Mouse (Mus musculus): ENCODE results near the gene Zfp184. TPM values are rescaled to one million over a fixed set of nuclear protein-coding genes. Genes with fewer than 3 reads are reported as not detected.

Zfp184 gene
- polyA plus RNA-seq, 1 experiment from 2014 or later: 1.6 TPM

- 0 out of 2 replicates have a peak overlapping the region, but pooled peaks have one; percentile 6 for H3K27ac ChIP-seq (replicated peaks)
- no peak overlapping the region for H3K9ac ChIP-seq (ENCODE audit: low read length)
- ATAC-seq (ENCODE audit: low FRiP score, low TSS enrichment): peak; percentile 53; the same call in 1 of the 2 replicates
Measured at GRCm38 (mm10) chr13:21936968-21937367, 7.9 kb upstream of the Zfp184 start.

GRCm38 (mm10) chr13:21940213-21940612 lies 4.7 kb upstream of the Zfp184 start:
- H3K36me3 ChIP-seq (ENCODE audit: control insufficient read depth, insufficient read depth, low read length): no peaks in the 10 kb centered on the region
- ATAC-seq (ENCODE audit: low FRiP score, low TSS enrichment) (peak; percentile 89), DNase-seq (ENCODE audit: low spot score) (peak; percentile 90)
- no peak for TF ChIP-seq CTCF (IDR thresholded peaks at IDR 0.05; ENCODE audit: low read depth)
- peak overlapping the region; percentile 45; the same call in 1 of the 2 replicates for H3K9ac ChIP-seq (ENCODE audit: low read length)
- H3K4me2 ChIP-seq (replicated peaks; ENCODE audit: low read depth): peak overlapping the region; percentile 61
- under 1% methylated on average over 19 of the region's 19 CpGs for WGBS
- H3K27me3 ChIP-seq (ENCODE audit: control insufficient read depth, insufficient read depth, low read length): no peaks in the 10 kb centered on the region
- peak overlapping the region; percentile 35; the same call in 1 of the 2 replicates for H3K27ac ChIP-seq (replicated peaks)
- no peaks in the 10 kb centered on the region for H3K9me3 ChIP-seq (ENCODE audit: control insufficient read depth, low read length)
- H3K4me3 ChIP-seq (ENCODE audit: low read depth, low read length): peak overlapping the region; percentile 51
- H3K4me1 ChIP-seq (replicated peaks; ENCODE audit: control insufficient read depth, insufficient read depth): no peaks in the 10 kb centered on the region

More at GRCm38 (mm10) chr13:21936968-21937367, 7.9 kb upstream of the Zfp184 start:
- no peaks in the 10 kb centered on the region for H3K9me3 ChIP-seq (ENCODE audit: control insufficient read depth, low read length)
- no peaks in the 10 kb centered on the region for H3K27me3 ChIP-seq (ENCODE audit: control insufficient read depth, insufficient read depth, low read length)
- no peak for TF ChIP-seq EP300 (optimal IDR thresholded peaks at IDR 0.05)
- TF ChIP-seq CTCF (IDR thresholded peaks at IDR 0.05; ENCODE audit: low read depth): 0 out of 2 replicates have a peak, but pooled peaks have one; percentile 11
- DNase-seq (ENCODE audit: low spot score): peak; percentile 63
- no peaks in the 10 kb centered on the region for H3K4me1 ChIP-seq (replicated peaks; ENCODE audit: control insufficient read depth, insufficient read depth)
- H3K4me3 ChIP-seq (ENCODE audit: low read depth, low read length): peak overlapping the region; percentile 8; the same call in 1 of the 2 replicates
- H3K36me3 ChIP-seq (ENCODE audit: control insufficient read depth, insufficient read depth, low read length): no peaks in the 10 kb centered on the region
- 12% methylated on average over 17 of the region's 17 CpGs for WGBS
- H3K4me2 ChIP-seq (replicated peaks; ENCODE audit: low read depth): peak overlapping the region; percentile 34

- Histone ChIP-seq H3K36me3 (ENCODE audit: control insufficient read depth, insufficient read depth, low read length) (no peaks in the 10 kb centered on the region), H3K4me2 (replicated peaks; ENCODE audit: low read depth) (peak overlapping the region; percentile 61), H3K27ac (replicated peaks) (peak overlapping the region; percentile 35; the same call in 1 of the 2 replicates), H3K27me3 (ENCODE audit: control insufficient read depth, insufficient read depth, low read length) (no peaks in the 10 kb centered on the region), H3K9me3 (ENCODE audit: control insufficient read depth, low read length) (no peaks in the 10 kb centered on the region), H3K4me1 (replicated peaks; ENCODE audit: control insufficient read depth, insufficient read depth) (no peaks in the 10 kb centered on the region), H3K9ac (ENCODE audit: low read length) (peak overlapping the region; percentile 45), H3K4me3 (ENCODE audit: low read depth, low read length) (peak overlapping the region; percentile 51)
- no peak for TF ChIP-seq CTCF (IDR thresholded peaks at IDR 0.05; ENCODE audit: low read depth)
- peak; percentile 63 for TF ChIP-seq EP300 (optimal IDR thresholded peaks at IDR 0.05)
- DNase-seq (ENCODE audit: low spot score) (peak; percentile 67), ATAC-seq (ENCODE audit: low FRiP score, low TSS enrichment) (peak; percentile 53)
- 1% methylated on average over 16 of the region's 16 CpGs for WGBS
Measured at GRCm38 (mm10) chr13:21940811-21941321, 4.0 kb upstream of the Zfp184 start.

GRCm38 (mm10) chr13:21943644-21944043 lies 1.2 kb upstream of the Zfp184 start:
- no peak overlapping the region for H3K9ac ChIP-seq (ENCODE audit: low read length)
- no peak for TF ChIP-seq CTCF (IDR thresholded peaks at IDR 0.05; ENCODE audit: low read depth)
- TF ChIP-seq EP300 (optimal IDR thresholded peaks at IDR 0.05): no peak

GRCm38 (mm10) chr13:21944592-21944925 lies 335 bp upstream of the Zfp184 start:
- TF ChIP-seq EP300 (optimal IDR thresholded peaks at IDR 0.05) (no peak), CTCF (IDR thresholded peaks at IDR 0.05; ENCODE audit: low read depth) (peak; percentile 30; the same call in 1 of the 2 replicates)
- no peaks in the 10 kb centered on the region for H3K36me3 ChIP-seq (ENCODE audit: control insufficient read depth, insufficient read depth, low read length)
- peak overlapping the region; percentile 78 for H3K4me2 ChIP-seq (replicated peaks; ENCODE audit: low read depth)
- no peaks in the 10 kb centered on the region for H3K27me3 ChIP-seq (ENCODE audit: control insufficient read depth, insufficient read depth, low read length)
- peak overlapping the region; percentile 71 for H3K4me3 ChIP-seq (ENCODE audit: low read depth, low read length)
- under 1% methylated on average over 7 of the region's 7 CpGs for WGBS
- no peaks in the 10 kb centered on the region for H3K4me1 ChIP-seq (replicated peaks; ENCODE audit: control insufficient read depth, insufficient read depth)
- ATAC-seq (ENCODE audit: low FRiP score, low TSS enrichment): peak; percentile 50
- DNase-seq (ENCODE audit: low spot score): no peak
- H3K9me3 ChIP-seq (ENCODE audit: control insufficient read depth, low read length): no peaks in the 10 kb centered on the region
- H3K9ac ChIP-seq (ENCODE audit: low read length): peak overlapping the region; percentile 67
- H3K27ac ChIP-seq (replicated peaks): peak overlapping the region; percentile 67; the same call in 1 of the 2 replicates

More at GRCm38 (mm10) chr13:21943644-21944043, 1.2 kb upstream of the Zfp184 start:
- H3K27me3 ChIP-seq (ENCODE audit: control insufficient read depth, insufficient read depth, low read length): no peaks in the 10 kb centered on the region
- no peak overlapping the region for H3K4me3 ChIP-seq (ENCODE audit: low read depth, low read length)
- ATAC-seq (ENCODE audit: low FRiP score, low TSS enrichment): no peak
- no peaks in the 10 kb centered on the region for H3K4me1 ChIP-seq (replicated peaks; ENCODE audit: control insufficient read depth, insufficient read depth)
- no peak overlapping the region for H3K4me2 ChIP-seq (replicated peaks; ENCODE audit: low read depth)
- DNase-seq (ENCODE audit: low spot score): no peak
- 91% methylated on average over 1 of the region's 1 CpGs for WGBS
- no peak overlapping the region for H3K27ac ChIP-seq (replicated peaks)
- no peaks in the 10 kb centered on the region for H3K36me3 ChIP-seq (ENCODE audit: control insufficient read depth, insufficient read depth, low read length)
- H3K9me3 ChIP-seq (ENCODE audit: control insufficient read depth, low read length): no peaks in the 10 kb centered on the region

- DNase-seq (ENCODE audit: low spot score): no peak
- Histone ChIP-seq H3K27me3 (ENCODE audit: control insufficient read depth, insufficient read depth, low read length) (no peaks in the 10 kb centered on the region), H3K9me3 (ENCODE audit: control insufficient read depth, low read length) (no peaks in the 10 kb centered on the region), H3K9ac (ENCODE audit: low read length) (no peak overlapping the region), H3K4me2 (replicated peaks; ENCODE audit: low read depth) (no peak overlapping the region), H3K36me3 (ENCODE audit: control insufficient read depth, insufficient read depth, low read length) (no peaks in the 10 kb centered on the region), H3K4me3 (ENCODE audit: low read depth, low read length) (no peak overlapping the region), H3K4me1 (replicated peaks; ENCODE audit: control insufficient read depth, insufficient read depth) (no peaks in the 10 kb centered on the region), H3K27ac (replicated peaks) (no peak overlapping the region)
- ATAC-seq (ENCODE audit: low FRiP score, low TSS enrichment): no peak
- WGBS: 42% methylated on average over 1 of the region's 1 CpGs
- TF ChIP-seq CTCF (IDR thresholded peaks at IDR 0.05; ENCODE audit: low read depth) (no peak), EP300 (optimal IDR thresholded peaks at IDR 0.05) (no peak)
Measured at GRCm38 (mm10) chr13:21969269-21969668, 24.4 kb downstream of the Zfp184 start.

All from stomach, postnatal 0 days (tissue).